Mouse (Mus musculus): Measurements from ENCODE around the gene Nt5dc3.

Gene Nt5dc3

GRCm38 (mm10) chr10:86778398-86779116 lies at the start of gene Nt5dc3:
Gene Nt5dc3 (plus strand): TSS chr10:86779005.
- DNase-seq: peak; percentile 100

- peak; percentile 94 for DNase-seq
Measured at GRCm38 (mm10) chr10:86730823-86731499, 47.8 kb upstream of the Nt5dc3 start.

- DNase-seq: no peak
Measured at GRCm38 (mm10) chr10:86731500-86731863, 47.3 kb upstream of the Nt5dc3 start.

- DNase-seq: peak; percentile 52
Measured at GRCm38 (mm10) chr10:86735036-86735435, 43.8 kb upstream of the Nt5dc3 start.

GRCm38 (mm10) chr10:86742918-86743317 lies 35.9 kb upstream of the Nt5dc3 start:
- peak; percentile 28 for DNase-seq

- DNase-seq: peak; percentile 68
Measured at GRCm38 (mm10) chr10:86744306-86744705, 34.5 kb upstream of the Nt5dc3 start.

- DNase-seq: peak; percentile 90
Measured at GRCm38 (mm10) chr10:86755816-86756502, 22.8 kb upstream of the Nt5dc3 start.

- peak; percentile 21 for DNase-seq
Measured at GRCm38 (mm10) chr10:86757724-86758123, 21.1 kb upstream of the Nt5dc3 start.

- DNase-seq: peak; percentile 70
Measured at GRCm38 (mm10) chr10:86758211-86758610, 20.6 kb upstream of the Nt5dc3 start.

- DNase-seq: no peak
Measured at GRCm38 (mm10) chr10:86761236-86761635, 17.6 kb upstream of the Nt5dc3 start.

GRCm38 (mm10) chr10:86761722-86762383 lies 17.0 kb upstream of the Nt5dc3 start:
- peak; percentile 66 for DNase-seq

GRCm38 (mm10) chr10:86762384-86762730 lies 16.4 kb upstream of the Nt5dc3 start:
- DNase-seq: peak; percentile 81

GRCm38 (mm10) chr10:86763672-86764071 lies 15.1 kb upstream of the Nt5dc3 start, which contains the start of gene Gm49358:
Gene Gm49358 (plus strand): TSS chr10:86763972.
- peak; percentile 34 for DNase-seq

GRCm38 (mm10) chr10:86765344-86765966 lies 13.3 kb upstream of the Nt5dc3 start:
- peak; percentile 65 for DNase-seq

- no peak for DNase-seq
Measured at GRCm38 (mm10) chr10:86769216-86769615, 9.6 kb upstream of the Nt5dc3 start.

GRCm38 (mm10) chr10:86769797-86770196 lies 9.0 kb upstream of the Nt5dc3 start:
- DNase-seq: no peak

GRCm38 (mm10) chr10:86771701-86772100 lies 7.1 kb upstream of the Nt5dc3 start:
- DNase-seq: no peak

GRCm38 (mm10) chr10:86772231-86772631 lies 6.6 kb upstream of the Nt5dc3 start:
- DNase-seq: peak; percentile 96

GRCm38 (mm10) chr10:86773360-86773759 lies 5.4 kb upstream of the Nt5dc3 start:
- no peak for DNase-seq

- peak; percentile 93 for DNase-seq
Measured at GRCm38 (mm10) chr10:86776281-86776680, 2.5 kb upstream of the Nt5dc3 start.

- DNase-seq: no peak
Measured at GRCm38 (mm10) chr10:86777614-86778319, 1.0 kb upstream of the Nt5dc3 start.

- DNase-seq: no peak
Measured at GRCm38 (mm10) chr10:86779117-86779755, 431 bp downstream of the Nt5dc3 start.
